In the genomic region with DNA sequence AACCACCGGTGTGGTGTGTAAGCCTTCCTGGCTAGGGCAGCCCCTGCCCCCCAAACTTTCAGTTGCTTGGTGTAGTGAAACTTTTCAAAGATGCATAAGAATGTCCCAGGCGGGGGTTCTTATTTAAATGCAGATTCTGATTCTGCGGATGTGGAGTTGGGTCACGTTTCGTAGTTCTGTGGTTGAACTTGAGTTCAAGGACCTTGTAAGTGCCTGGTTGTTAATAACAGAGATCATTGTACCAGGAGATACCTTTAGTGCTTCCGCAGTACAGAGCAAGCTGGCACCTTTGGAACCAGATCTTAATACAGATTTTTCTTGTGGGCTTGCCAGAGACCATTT, we compare ENCODE assay signal across 8 mouse cellular contexts. TPM values are rescaled to one million over a fixed set of nuclear protein-coding genes. Genes with fewer than 3 reads are reported as not detected.
DNase-seq lines count a peak whose midpoint lies in the region; ATAC-seq and TF ChIP-seq lines count a peak whose summit lies in the region.

No protein-coding gene starts in this region.

- DNase-seq in kidney, adult 2 months, result peak; percentile 67
- DNase-seq in kidney, postnatal 25 days, result no peak
- DNase-seq in MN1 (ENCODE audit: low spot score), result peak; percentile 14
- DNase-seq in midbrain, embryonic 11.5 days (ENCODE audit: low spot score, missing footprints), result no peak
- DNase-seq in yolk sac, embryonic 10.5 days (ENCODE audit: low spot score), result no peak
- DNase-seq in adrenal gland, adult (ENCODE audit: inconsistent age in 2 of 2, low spot score in 1 of 2), result no peak

- peaks cover 3% of the 10 kb centered on the region; the same call in 1 of the 2 replicates for H3K4me1 ChIP-seq in kidney, adult 2 months (ENCODE audit: control insufficient read depth, insufficient read depth, low read length)
- H3K4me1 ChIP-seq in hindbrain, embryonic 13.5 days (replicated peaks), result peaks cover 12% of the 10 kb centered on the region
- peaks cover 9% of the 10 kb centered on the region; the same call in 1 of the 2 replicates for H3K4me1 ChIP-seq in midbrain, embryonic 11.5 days (ENCODE audit: control insufficient read depth, insufficient read depth, low read length)

- 8% methylated on average over 6 of the region's 6 CpGs for WGBS in kidney, adult 2 months
- 9% methylated on average over 6 of the region's 6 CpGs for WGBS in hindbrain, embryonic 13.5 days
- 10% methylated on average over 6 of the region's 6 CpGs for WGBS in midbrain, embryonic 11.5 days

- peak overlapping the region; percentile 82 for H3K9ac ChIP-seq in hindbrain, embryonic 13.5 days
- H3K9ac ChIP-seq in midbrain, embryonic 11.5 days (ENCODE audit: low read length), result peak overlapping the region; percentile 82

- no peak for ATAC-seq in hindbrain, embryonic 13.5 days (ENCODE audit: low FRiP score)
- no peak for ATAC-seq in midbrain, embryonic 11.5 days (ENCODE audit: low FRiP score)
- no peak for ATAC-seq in erythroid progenitor cell, adult 5-6 weeks (replicated peaks; ENCODE audit: low FRiP score, poor library complexity, severe bottlenecking)

- H3K4me3 ChIP-seq in kidney, adult 2 months (ENCODE audit: insufficient read depth, low read depth, low read length), result peak overlapping the region; percentile 63
- H3K4me3 ChIP-seq in hindbrain, embryonic 13.5 days, result peak overlapping the region; percentile 68
- peak overlapping the region; percentile 78 for H3K4me3 ChIP-seq in midbrain, embryonic 11.5 days (ENCODE audit: low read depth, low read length)

- TF ChIP-seq CTCF in kidney, adult 2 months (conservative IDR thresholded peaks at IDR 0.05; ENCODE audit: insufficient read depth, insufficient read length, low read depth, low read length), result no peak

- H3K27ac ChIP-seq in kidney, adult 2 months (ENCODE audit: insufficient read depth, low read depth, low read length), result peak overlapping the region; percentile 64
- no peak overlapping the region; the same call in 1 of the 2 replicates for H3K27ac ChIP-seq in hindbrain, embryonic 13.5 days
- no peak overlapping the region for H3K27ac ChIP-seq in midbrain, embryonic 11.5 days (ENCODE audit: low read depth, low read length)

- H3K36me3 ChIP-seq in kidney, adult 2 months (ENCODE audit: control insufficient read depth, insufficient read depth, low read length), result no peaks in the 10 kb centered on the region
- no peaks in the 10 kb centered on the region for H3K36me3 ChIP-seq in hindbrain, embryonic 13.5 days
- H3K36me3 ChIP-seq in midbrain, embryonic 11.5 days (ENCODE audit: control insufficient read depth, insufficient read depth, low read length), result no peaks in the 10 kb centered on the region

- no peaks in the 10 kb centered on the region for H3K27me3 ChIP-seq in kidney, adult 2 months (replicated peaks; ENCODE audit: control insufficient read depth, insufficient read depth, low read length)
- no peaks in the 10 kb centered on the region for H3K27me3 ChIP-seq in hindbrain, embryonic 13.5 days
- no peaks in the 10 kb centered on the region for H3K27me3 ChIP-seq in midbrain, embryonic 11.5 days (ENCODE audit: control insufficient read depth, insufficient read depth, low read length)

- peak overlapping the region; percentile 79 for H3K4me2 ChIP-seq in hindbrain, embryonic 13.5 days
- peak overlapping the region; percentile 49 for H3K4me2 ChIP-seq in midbrain, embryonic 11.5 days

- TF ChIP-seq POLR2A in kidney, adult 2 months (IDR thresholded peaks at IDR 0.05; ENCODE audit: low read depth, low read length), result no peak

- no peaks in the 10 kb centered on the region for H3K9me3 ChIP-seq in hindbrain, embryonic 13.5 days
- no peaks in the 10 kb centered on the region for H3K9me3 ChIP-seq in midbrain, embryonic 11.5 days (ENCODE audit: control insufficient read depth, low read length)

RNA-seq across cellular contexts. Expression of a gene that starts 0.9 kb away (rescaled TPM):
- 67.8 and 74.2 TPM in 2 replicates for polyA plus RNA-seq in kidney, adult 2 months (2012; rRNA removed)
- polyA plus RNA-seq in hindbrain, embryonic 13.5 days (2015; fragmentation: Nextera tagmentation; extraction: Ambion mirVana), result 17.2 and 17.5 TPM in 2 replicates
- polyA plus RNA-seq in midbrain, embryonic 11.5 days (2014; fragmentation: Nextera tagmentation; extraction: Ambion mirVana), result 25.1 and 27.7 TPM in 2 replicates
- total RNA-seq in erythroid progenitor cell, adult 5-6 weeks (2015; ENCODE audit: low replicate concordance), result 8.3 and 13.8 TPM in 2 replicates
- total RNA-seq in erythroid progenitor cell, adult 5-6 weeks (2017; ENCODE audit: low replicate concordance), result 7.2 and 9.9 TPM in 2 replicates

Comparison
In these comparisons a context has a peak if more than half of its experiments do, and no peak if none do; other contexts are left out.
1. DNase-seq: peak in kidney, adult 2 months (single experiment) and MN1 (single experiment); none in kidney, postnatal 25 days (0 of 2), midbrain, embryonic 11.5 days (single experiment), yolk sac, embryonic 10.5 days (single experiment) and adrenal gland, adult (0 of 2).
2. Peak in every context shown above with its lines, with median percentiles within 50 percentile points of each other: H3K4me3 ChIP-seq.